Mouse (Mus musculus): Measurements from ENCODE around the gene Dhrs9. TPM values are rescaled to one million over a fixed set of nuclear protein-coding genes. Genes with fewer than 3 reads are reported as not detected.

Gene Dhrs9
- total and polyA plus RNA-seq, 3 experiments = not detected

DNA sequence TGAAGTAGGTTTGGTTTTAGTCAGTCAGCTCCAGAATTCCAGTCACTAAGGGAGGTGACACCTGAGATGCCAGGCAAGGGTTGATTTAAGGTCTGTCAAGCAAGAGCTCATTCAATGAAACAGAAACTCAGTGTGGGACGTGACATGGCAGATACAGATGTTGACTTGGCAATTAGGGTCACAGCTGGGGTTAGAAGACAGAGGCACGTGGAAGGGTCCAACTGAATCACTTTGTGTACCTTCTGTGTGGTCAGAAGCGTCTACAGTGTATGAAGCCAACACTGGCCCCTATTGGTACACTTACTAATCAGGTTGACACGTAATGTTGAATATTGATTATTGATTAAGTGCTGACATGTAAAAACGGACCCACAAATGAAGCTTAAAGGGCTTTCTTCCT is 44.6 kb downstream of the Dhrs9 start:
- H3K27me3 ChIP-seq (replicated peaks) = no peaks in the 10 kb centered on the region
- H3K9ac ChIP-seq (ENCODE audit: insufficient read depth, low read depth) = no peak overlapping the region
- 0 out of 2 replicates have a peak overlapping the region, but pooled peaks have one; percentile 6 for H3K4me2 ChIP-seq (ENCODE audit: insufficient read depth, low read depth, poor library complexity, severe bottlenecking)
- TF ChIP-seq USF2 (conservative IDR thresholded peaks at IDR 0.05; ENCODE audit: low read depth, low read length) (no peak), MAZ (IDR thresholded peaks at IDR 0.05; ENCODE audit: low read depth, low read length) (no peak), KAT2A (IDR thresholded peaks at IDR 0.05; ENCODE audit: insufficient replicate concordance, low read length) (no peak), USF1 (IDR thresholded peaks at IDR 0.05; ENCODE audit: low read depth, low read length) (no peak), JUN (IDR thresholded peaks at IDR 0.05; ENCODE audit: insufficient read depth, low read depth, low read length) (no peak), NELFE (IDR thresholded peaks at IDR 0.05; ENCODE audit: low read depth, low read length) (no peak), CHD1 (IDR thresholded peaks at IDR 0.05; ENCODE audit: low read depth, low read length) (no peak), MXI1 (IDR thresholded peaks at IDR 0.05; ENCODE audit: low read depth, low read length) (no peak), TBP (conservative IDR thresholded peaks at IDR 0.05; ENCODE audit: low read depth, low read length) (no peak), ZMIZ1 (IDR thresholded peaks at IDR 0.05; ENCODE audit: low read depth, low read length) (no peak), MYC (IDR thresholded peaks at IDR 0.05; ENCODE audit: low read depth, low read length) (no peak), NRF1 (IDR thresholded peaks at IDR 0.05; ENCODE audit: low read depth, low read length) (no peak), CTCF (conservative IDR thresholded peaks at IDR 0.05 in 1 of 2, IDR thresholded peaks at IDR 0.05 in 1 of 2; ENCODE audit: low read depth in 2 of 2, low read length in 2 of 2) (no peak), MAX (IDR thresholded peaks at IDR 0.05; ENCODE audit: low read length) (no peak), RAD21 (IDR thresholded peaks at IDR 0.05; ENCODE audit: low read depth, low read length) (no peak), JUND (conservative IDR thresholded peaks at IDR 0.05; ENCODE audit: low read depth, low read length) (no peak), HCFC1 (IDR thresholded peaks at IDR 0.05; ENCODE audit: low read depth, low read length) (no peak), SMC3 (IDR thresholded peaks at IDR 0.05; ENCODE audit: low read depth, low read length) (no peak), ZC3H11A (IDR thresholded peaks at IDR 0.05; ENCODE audit: low read depth, low read length) (no peak), RCOR1 (conservative IDR thresholded peaks at IDR 0.05; ENCODE audit: low read depth, low read length) (no peak)
- no peak overlapping the region for H3K27ac ChIP-seq (ENCODE audit: insufficient read depth, low read depth)
- H3K36me3 ChIP-seq (replicated peaks in 1 of 2; ENCODE audit: control insufficient read depth in 1 of 2, insufficient read depth in 1 of 2, low read length in 1 of 2) = no peaks in the 10 kb centered on the region
- no peaks in the 10 kb centered on the region; a peak in 1 of 4 replicates for H3K4me1 ChIP-seq (ENCODE audit: control insufficient read depth in 1 of 2, insufficient read depth in 2 of 2)
- no peak for DNase-seq (ENCODE audit: extremely low read depth)
- dilution Hi-C loops (cut with MboI; ENCODE audit: extremely low pct_ligation_motif_present, extremely low pct_unique_long_range_greater_than_20kb, low sequenced_read_pairs) (no loop called here), in situ Hi-C loops (cut with MboI; ENCODE audit: low pct_ligation_motif_present, low pct_unique_long_range_greater_than_20kb, low sequenced_read_pairs) (no loop called here)
- H3K79me2 ChIP-seq (replicated peaks; ENCODE audit: control insufficient read depth, extremely low read depth, insufficient read depth, poor library complexity, severe bottlenecking) = no peaks in the 10 kb centered on the region
- no peak overlapping the region for H3K4me3 ChIP-seq (replicated peaks in 1 of 3; ENCODE audit: low read depth in 2 of 3, low read length in 2 of 3, poor library complexity in 1 of 3)
- H3K9me3 ChIP-seq (replicated peaks; ENCODE audit: low read length) = no peaks in the 10 kb centered on the region

DNA sequence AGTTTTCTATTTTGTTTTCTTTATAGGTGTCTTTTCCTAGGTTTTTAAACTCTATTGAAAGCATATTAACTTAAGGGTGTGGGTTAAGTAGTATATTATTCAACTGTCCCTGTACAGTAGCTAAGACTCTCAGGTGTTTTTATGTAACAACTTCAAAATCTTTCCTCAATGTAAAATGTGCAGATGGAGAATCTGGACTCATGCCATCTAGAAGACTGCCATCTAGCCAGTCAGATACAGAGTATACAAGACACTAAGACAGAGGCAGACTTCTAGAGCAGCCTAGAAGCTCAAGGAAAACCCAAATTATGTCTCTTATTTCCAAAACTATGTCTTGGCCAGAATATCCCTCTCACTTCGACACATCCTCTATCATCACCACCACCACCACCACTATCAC is 45.8 kb downstream of the Dhrs9 start:
- H3K4me2 ChIP-seq (ENCODE audit: insufficient read depth, low read depth, poor library complexity, severe bottlenecking) = no peak overlapping the region
- in situ Hi-C loops (cut with MboI; ENCODE audit: low pct_ligation_motif_present, low pct_unique_long_range_greater_than_20kb, low sequenced_read_pairs) = no loop called here
- no peaks in the 10 kb centered on the region for H3K27me3 ChIP-seq (replicated peaks)
- no peak overlapping the region for H3K27ac ChIP-seq (ENCODE audit: insufficient read depth, low read depth)
- DNase-seq (ENCODE audit: extremely low read depth) = no peak
- H3K36me3 ChIP-seq (replicated peaks in 1 of 2; ENCODE audit: control insufficient read depth in 1 of 2, insufficient read depth in 1 of 2, low read length in 1 of 2) = no peaks in the 10 kb centered on the region
- no peaks in the 10 kb centered on the region for H3K9me3 ChIP-seq (replicated peaks; ENCODE audit: low read length)
- no peaks in the 10 kb centered on the region; a peak in 1 of 4 replicates for H3K4me1 ChIP-seq (ENCODE audit: control insufficient read depth in 1 of 2, insufficient read depth in 2 of 2)
- dilution Hi-C loops (cut with MboI; ENCODE audit: extremely low pct_ligation_motif_present, extremely low pct_unique_long_range_greater_than_20kb, low sequenced_read_pairs) = no loop called here
- H3K4me3 ChIP-seq (replicated peaks in 1 of 3; ENCODE audit: low read depth in 2 of 3, low read length in 2 of 3, poor library complexity in 1 of 3) = no peak overlapping the region
- TF ChIP-seq NRF1 (IDR thresholded peaks at IDR 0.05; ENCODE audit: low read depth, low read length) (no peak), RAD21 (IDR thresholded peaks at IDR 0.05; ENCODE audit: low read depth, low read length) (no peak), JUN (IDR thresholded peaks at IDR 0.05; ENCODE audit: insufficient read depth, low read depth, low read length) (no peak), SMC3 (IDR thresholded peaks at IDR 0.05; ENCODE audit: low read depth, low read length) (no peak), GABPA (IDR thresholded peaks at IDR 0.05; ENCODE audit: insufficient replicate concordance, low read depth, low read length) (no peak), CHD2 (IDR thresholded peaks at IDR 0.05; ENCODE audit: low read length) (no peak), MAFK (IDR thresholded peaks at IDR 0.05; ENCODE audit: insufficient replicate concordance, low read length) (no peak), NELFE (IDR thresholded peaks at IDR 0.05; ENCODE audit: low read depth, low read length) (no peak), IRF4 (IDR thresholded peaks at IDR 0.05; ENCODE audit: low read depth, low read length) (no peak), MXI1 (IDR thresholded peaks at IDR 0.05; ENCODE audit: low read depth, low read length) (no peak), TCF12 (IDR thresholded peaks at IDR 0.05; ENCODE audit: low read depth, low read length) (no peak)
- no peak overlapping the region for H3K9ac ChIP-seq (ENCODE audit: insufficient read depth, low read depth)
- no peaks in the 10 kb centered on the region for H3K79me2 ChIP-seq (replicated peaks; ENCODE audit: control insufficient read depth, extremely low read depth, insufficient read depth, poor library complexity, severe bottlenecking)

All from CH12.LX (cell line).